Mouse (Mus musculus): ENCODE data around the gene Lrfn2.

GRCm38 (mm10) chr17:48932916-48933315 lies 737 bp downstream of the Lrfn2 start:
- TF ChIP-seq CTCF (IDR thresholded peaks at IDR 0.05; ENCODE audit: borderline replicate concordance, insufficient read depth, low read depth, low read length) (no peak), POLR2A (IDR thresholded peaks at IDR 0.05; ENCODE audit: borderline replicate concordance, insufficient read depth, low read length) (no peak)
